In genomic region chr5:50034900-50035514, GRCm38 (mm10) we compare ENCODE assay signal across 17 mouse cellular contexts. TPM values are rescaled to one million over a fixed set of nuclear protein-coding genes. Genes with fewer than 3 reads are reported as not detected.
DNase-seq lines count a peak whose midpoint lies in the region; ATAC-seq and TF ChIP-seq lines count a peak whose summit lies in the region.
"Had no signal": no experiment of that assay in that cellular context is flagged by ENCODE, and none has a peak within 500 bp of the region (broad histone marks: within the 10 kb centered on the region; RNA-seq: fewer than 3 reads in every experiment).

No protein-coding gene starts in this region.

- TF ChIP-seq EP300 in heart, postnatal 0 days (IDR thresholded peaks at IDR 0.05; ENCODE audit: low read depth) = no peak

- no peaks in the 10 kb centered on the region for H3K27me3 ChIP-seq in forebrain, embryonic 11.5 days (ENCODE audit: control insufficient read depth, insufficient read depth, low read length)
- no peaks in the 10 kb centered on the region for H3K27me3 ChIP-seq in forebrain, postnatal 0 days (ENCODE audit: insufficient read depth, low read length)
- no peaks in the 10 kb centered on the region for H3K27me3 ChIP-seq in heart, postnatal 0 days (ENCODE audit: control insufficient read depth, insufficient read depth, low read length)
- H3K27me3 ChIP-seq in kidney, adult 2 months (replicated peaks; ENCODE audit: control insufficient read depth, insufficient read depth, low read length) = no peaks in the 10 kb centered on the region
- H3K27me3 ChIP-seq: liver, embryonic 15.5 days; midbrain, embryonic 12.5 days had no signal

- DNase-seq in forebrain, embryonic 11.5 days (ENCODE audit: low spot score) = no peak
- DNase-seq in forebrain, postnatal 0 days = no peak
- DNase-seq in heart, postnatal 0 days (ENCODE audit: low spot score) = no peak
- no peak for DNase-seq in heart, postnatal 4 days
- peak; percentile 82 for DNase-seq in kidney, adult 2 months
- peak; percentile 47 for DNase-seq in kidney, postnatal 14 days
- no peak for DNase-seq in cerebellum, adult 11 months
- no peak for DNase-seq in adrenal gland, adult 2 months
- DNase-seq: cerebellum, postnatal 25 days; layer of hippocampus, adult 9-11 months; right cerebral cortex, postnatal 4 days had no signal

- H3K4me2 ChIP-seq in forebrain, embryonic 11.5 days (ENCODE audit: low read depth, low read length, severe bottlenecking) = no peak overlapping the region
- no peak overlapping the region for H3K4me2 ChIP-seq in forebrain, postnatal 0 days (ENCODE audit: low read depth)
- H3K4me2 ChIP-seq in heart, postnatal 0 days (ENCODE audit: low read depth, low read length) = no peak overlapping the region
- H3K4me2 ChIP-seq: hindbrain, embryonic 14.5 days; liver, embryonic 15.5 days; midbrain, embryonic 12.5 days had no signal

- WGBS in forebrain, embryonic 11.5 days = 70% methylated on average over 8 of the region's 8 CpGs
- 64% methylated on average over 8 of the region's 8 CpGs for WGBS in forebrain, postnatal 0 days
- WGBS in heart, postnatal 0 days = 81% methylated on average over 8 of the region's 8 CpGs
- 39% methylated on average over 8 of the region's 8 CpGs for WGBS in kidney, adult 2 months

- H3K27ac ChIP-seq in forebrain, embryonic 11.5 days (ENCODE audit: low read depth, low read length) = no peak overlapping the region
- H3K27ac ChIP-seq in forebrain, postnatal 0 days (ENCODE audit: low read depth, low read length) = no peak overlapping the region
- 0 out of 2 replicates have a peak overlapping the region, but pooled peaks have one; percentile 69 for H3K27ac ChIP-seq in heart, postnatal 0 days (ENCODE audit: low read depth)
- peak overlapping the region; percentile 95 for H3K27ac ChIP-seq in kidney, adult 2 months (ENCODE audit: insufficient read depth, low read depth, low read length)
- H3K27ac ChIP-seq: embryonic facial prominence, embryonic 10.5 days; heart, adult 2 months; hindbrain, embryonic 14.5 days; liver, embryonic 15.5 days; midbrain, embryonic 12.5 days had no signal

- H3K4me3 ChIP-seq in forebrain, embryonic 11.5 days (ENCODE audit: low read depth, low read length) = no peak overlapping the region
- H3K4me3 ChIP-seq in forebrain, postnatal 0 days (ENCODE audit: low read depth, low read length) = no peak overlapping the region
- no peak overlapping the region for H3K4me3 ChIP-seq in heart, postnatal 0 days (ENCODE audit: low read depth, low read length)
- H3K4me3 ChIP-seq in kidney, adult 2 months (ENCODE audit: insufficient read depth, low read depth, low read length) = no peak overlapping the region
- H3K4me3 ChIP-seq: embryonic facial prominence, embryonic 10.5 days; heart, adult 2 months; liver, embryonic 15.5 days; midbrain, embryonic 12.5 days had no signal

- ATAC-seq in forebrain, embryonic 11.5 days (replicated peaks; ENCODE audit: low FRiP score) = peak; percentile 39; the same call in 1 of the 2 replicates
- no peak for ATAC-seq in forebrain, postnatal 0 days
- no peak for ATAC-seq in heart, postnatal 0 days (ENCODE audit: insufficient read depth, low read depth)

- peaks cover 15% of the 10 kb centered on the region for H3K4me1 ChIP-seq in forebrain, embryonic 11.5 days (replicated peaks; ENCODE audit: control insufficient read depth, insufficient read depth, low read length)
- no peaks in the 10 kb centered on the region for H3K4me1 ChIP-seq in forebrain, postnatal 0 days (ENCODE audit: insufficient read depth)
- H3K4me1 ChIP-seq in heart, postnatal 0 days (ENCODE audit: control insufficient read depth, insufficient read depth) = peaks cover 23% of the 10 kb centered on the region
- H3K4me1 ChIP-seq in kidney, adult 2 months (ENCODE audit: control insufficient read depth, insufficient read depth, low read length) = peaks cover 67% of the 10 kb centered on the region

- TF ChIP-seq CTCF in forebrain, postnatal 0 days (IDR thresholded peaks at IDR 0.05; ENCODE audit: low read depth) = no peak
- TF ChIP-seq CTCF in heart, postnatal 0 days (IDR thresholded peaks at IDR 0.05; ENCODE audit: low read depth) = no peak
- no peak for TF ChIP-seq CTCF in kidney, adult 2 months (conservative IDR thresholded peaks at IDR 0.05; ENCODE audit: insufficient read depth, insufficient read length, low read depth, low read length)

- H3K36me3 ChIP-seq in forebrain, embryonic 11.5 days (ENCODE audit: control insufficient read depth, insufficient read depth, low read length) = no peaks in the 10 kb centered on the region
- no peaks in the 10 kb centered on the region for H3K36me3 ChIP-seq in forebrain, postnatal 0 days (ENCODE audit: insufficient read depth)
- no peaks in the 10 kb centered on the region for H3K36me3 ChIP-seq in heart, postnatal 0 days (replicated peaks; ENCODE audit: control insufficient read depth, insufficient read depth, low read length)
- H3K36me3 ChIP-seq in kidney, adult 2 months (ENCODE audit: control insufficient read depth, insufficient read depth, low read length) = no peaks in the 10 kb centered on the region
- H3K36me3 ChIP-seq: liver, embryonic 15.5 days; midbrain, embryonic 12.5 days had no signal

- no peak overlapping the region for H3K9ac ChIP-seq in forebrain, embryonic 11.5 days (ENCODE audit: low read length)
- no peak overlapping the region for H3K9ac ChIP-seq in forebrain, postnatal 0 days
- H3K9ac ChIP-seq in heart, postnatal 0 days (replicated peaks; ENCODE audit: low read depth, low read length) = no peak overlapping the region
- H3K9ac ChIP-seq: hindbrain, embryonic 14.5 days; liver, embryonic 15.5 days; midbrain, embryonic 12.5 days had no signal

- no peak for TF ChIP-seq POLR2A in kidney, adult 2 months (IDR thresholded peaks at IDR 0.05; ENCODE audit: low read depth, low read length)

- H3K9me3 ChIP-seq in forebrain, embryonic 11.5 days (ENCODE audit: control insufficient read depth, low read length) = no peaks in the 10 kb centered on the region
- H3K9me3 ChIP-seq in forebrain, postnatal 0 days (ENCODE audit: low read length) = no peaks in the 10 kb centered on the region
- H3K9me3 ChIP-seq in heart, postnatal 0 days (replicated peaks; ENCODE audit: control insufficient read depth, low read length) = no peaks in the 10 kb centered on the region
- H3K9me3 ChIP-seq: embryonic facial prominence, embryonic 10.5 days; liver, embryonic 15.5 days; midbrain, embryonic 12.5 days had no signal

RNA-seq across cellular contexts. Expression of gene Adgra3, which starts 23.8 kb away (rescaled TPM):
- polyA plus RNA-seq in forebrain, embryonic 11.5 days (2014; fragmentation: Nextera tagmentation; extraction: Ambion mirVana) = 42.9 and 44.7 TPM in 2 replicates
- 42.1 and 46.8 TPM in 2 replicates for total RNA-seq in forebrain, postnatal 0 days (2014; rRNA removed)
- polyA plus RNA-seq in forebrain, postnatal 0 days (2015; fragmentation: Nextera tagmentation; extraction: Ambion mirVana) = 8.9 and 9.1 TPM in 2 replicates
- 32.7 and 38.3 TPM in 2 replicates for total RNA-seq in heart, postnatal 0 days (2014; rRNA removed; ENCODE audit: low replicate concordance)
- polyA plus RNA-seq in heart, postnatal 0 days (2015; fragmentation: Nextera tagmentation; extraction: Ambion mirVana) = 6.7 and 7.1 TPM in 2 replicates
- total RNA-seq in heart, postnatal 4 days (2021) = 10 to 100 TPM; 34.6 to 40.5 TPM
- 57.2 and 69.1 TPM in 2 replicates for polyA plus RNA-seq in kidney, adult 2 months (2012; rRNA removed)
- total RNA-seq in adrenal gland, adult 2 months (2021) = 10 to 100 TPM; 52.6 to 62.9 TPM
- 29.4 and 43.3 TPM in 2 replicates for polyA plus RNA-seq in adrenal gland, adult 2 months (2012; rRNA removed)
- total RNA-seq: MEL had no signal

Comparison
In these comparisons a context has a peak if more than half of its experiments do, and no peak if none do; other contexts are left out.
1. DNase-seq: peak in kidney, adult 2 months (single experiment) and kidney, postnatal 14 days (single experiment); none in forebrain, embryonic 11.5 days (single experiment), forebrain, postnatal 0 days (single experiment), heart, postnatal 0 days (single experiment), heart, postnatal 4 days (single experiment), cerebellum, adult 11 months (single experiment) and adrenal gland, adult 2 months (single experiment).
2. H3K27ac ChIP-seq: peak in heart, postnatal 0 days (single experiment) and kidney, adult 2 months (single experiment); none in forebrain, embryonic 11.5 days (single experiment) and forebrain, postnatal 0 days (single experiment).